Mouse (Mus musculus) olfactory bulb, adult 2 months (tissue): ENCODE data around the gene Emx1. TPM values are rescaled to one million over a fixed set of nuclear protein-coding genes. Genes with fewer than 3 reads are reported as not detected.
"Not testable (repeated sequence)": the region's sequence is repeated elsewhere in the genome, so short reads cannot be mapped to it uniquely, and the experiment has no call there.

Experiments
- H3K27ac ChIP-seq: fragments of 200-500 bp; 2 replicates; pipeline ENCODE4 v1.5.1; 2012; ENCODE audit warnings: low read depth, low read length; ENCODE audit not compliant: insufficient read depth
- H3K4me1 ChIP-seq: fragments of 200-500 bp; 2 replicates; pipeline ENCODE4 v1.6.1; 2012; ENCODE audit warnings: low read length; ENCODE audit not compliant: control insufficient read depth, insufficient read depth
- H3K4me3 ChIP-seq: fragments of 200-500 bp; 2 replicates; pipeline ENCODE4 v1.5.1; 2012; ENCODE audit warnings: mild to moderate bottlenecking, low read depth, low read length, moderate library complexity; ENCODE audit not compliant: insufficient read depth
- CTCF ChIP-seq: fragments of 200-500 bp; IDR thresholded peaks from 2 replicates; pipeline ENCODE4 v1.5.1; 2012; ENCODE audit warnings: low read depth, mild to moderate bottlenecking, low read length, moderate library complexity; ENCODE audit not compliant: insufficient read depth
- POLR2A ChIP-seq: fragments of 200-500 bp; IDR thresholded peaks from 2 replicates; pipeline ENCODE4 v1.6.1; 2012; ENCODE audit warnings: mild to moderate bottlenecking, low read depth, low read length, moderate library complexity; ENCODE audit not compliant: insufficient read depth
- WGBS: fragments of 180-500 bp; shearing (Covaris S2); methylation state at CpG from one replicate; pipeline ENCODE4 v1.1.7; 2018; 5-methylcytosine and 5-hydroxymethylcytosine counted together
- polyA plus RNA-seq: library from polyadenylated mRNA; stranded (reverse); fragments of >200 nt; gene quantifications from 2 replicates; pipeline ENCODE4 v1.2.4, GENCODE M21; 2012; ENCODE audit warnings: low replicate concordance; ENCODE audit not compliant: missing spikeins, insufficient read depth, insufficient read length

The Emx1 gene
- polyA plus RNA-seq, 1 experiment: not detected

DNA sequence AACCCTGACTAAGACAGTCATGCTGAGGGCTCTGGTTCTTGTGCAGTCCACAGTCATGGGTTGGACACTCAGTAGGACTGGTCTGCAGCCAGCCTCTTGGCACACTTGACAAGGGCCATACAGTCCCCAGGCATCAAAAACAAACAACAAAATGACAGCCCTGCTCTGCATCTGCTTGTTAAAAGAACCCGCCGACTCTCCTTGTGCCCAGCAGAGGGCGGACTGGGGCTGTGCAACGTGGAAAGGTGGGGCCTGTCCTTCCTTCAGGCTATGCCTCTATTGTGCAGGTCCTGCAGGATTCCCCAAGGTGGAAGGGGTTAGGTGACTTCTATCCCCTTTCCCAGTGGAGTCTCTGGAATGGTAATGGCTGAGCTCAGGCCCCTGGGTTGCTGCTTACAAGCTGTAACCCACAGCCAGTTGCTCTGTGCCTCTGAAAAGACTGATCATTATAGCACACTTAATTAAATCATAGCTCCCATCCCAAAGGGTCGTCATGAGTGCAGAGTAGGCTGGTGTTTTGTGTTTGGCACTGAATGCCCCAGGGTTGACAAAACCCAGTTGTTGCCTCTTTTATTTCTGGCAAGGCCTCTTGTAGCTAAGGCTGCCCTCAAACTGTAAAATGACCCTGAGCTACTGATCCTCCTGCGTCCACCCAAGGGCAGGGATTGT lies 28.0 kb upstream of the Emx1 start:
- 17% methylated on average over 6 of the region's 6 CpGs for WGBS

DNA sequence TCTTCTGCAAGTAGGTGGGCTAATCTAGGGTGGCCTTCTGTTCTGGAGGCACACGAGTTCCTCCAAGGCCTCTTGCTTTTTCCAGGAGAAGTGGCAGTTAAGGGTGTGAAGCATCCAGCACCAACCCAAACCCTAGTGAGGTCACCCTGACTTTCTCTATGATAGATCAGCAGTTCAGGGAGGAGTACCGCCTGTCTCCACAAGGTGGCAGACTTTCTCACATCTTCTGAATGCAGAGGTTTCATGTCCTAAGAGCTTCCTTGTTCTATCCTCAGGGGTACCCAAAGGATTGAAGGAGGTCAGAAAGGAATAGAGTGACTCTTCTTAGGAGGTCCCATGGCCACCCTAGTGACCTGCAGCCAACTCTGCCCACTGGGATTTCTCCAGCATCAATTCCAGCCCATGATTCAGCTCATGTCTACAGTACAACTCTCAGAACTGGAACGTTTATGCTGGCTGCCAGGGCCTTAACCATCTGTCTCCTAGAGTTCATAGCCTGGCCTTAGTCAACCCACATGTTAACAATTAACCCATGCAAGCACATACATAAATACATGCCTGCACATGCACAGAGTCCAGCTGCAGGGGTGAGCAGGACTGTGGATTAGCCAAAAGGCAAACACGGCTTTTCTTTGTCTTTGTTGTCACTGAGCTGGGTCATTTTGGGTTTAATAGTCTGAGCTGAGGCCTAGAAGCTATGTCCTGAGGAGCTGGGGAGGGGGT lies 26.9 kb upstream of the Emx1 start:
- 48% methylated on average over 4 of the region's 4 CpGs for whole genome bisulfite sequencing
- H3K4me3 ChIP-seq: no peak overlapping the region
- no peak for TF ChIP-seq POLR2A
- no peak for TF ChIP-seq CTCF
- peaks cover 3% of the 10 kb centered on the region; the same call in 1 of the 2 replicates for H3K4me1 ChIP-seq
- H3K27ac ChIP-seq: no peak overlapping the region

More for the DNA sequence above, 28.0 kb upstream of the Emx1 start:
- H3K4me3 ChIP-seq, H3K27ac ChIP-seq, H3K4me1 ChIP-seq: not testable (repeated sequence)
- peak; percentile 63 for TF ChIP-seq CTCF

- H3K4me1 ChIP-seq: 0 out of 2 replicates have a peak, but pooled peaks cover 2% of the 10 kb centered on the region
- H3K4me3 ChIP-seq: no peak overlapping the region
- WGBS: 27% methylated on average over 11 of the region's 11 CpGs
- TF ChIP-seq CTCF: no peak
- TF ChIP-seq POLR2A: no peak
- no peak overlapping the region for H3K27ac ChIP-seq
Measured at GRCm38 (mm10) chr6:85165440-85165921, 21.8 kb upstream of the Emx1 start.

- 88% methylated on average over 3 of the region's 3 CpGs for WGBS
- H3K4me3 ChIP-seq: no peak overlapping the region
Measured at GRCm38 (mm10) chr6:85179569-85179968, 7.7 kb upstream of the Emx1 start.

DNA sequence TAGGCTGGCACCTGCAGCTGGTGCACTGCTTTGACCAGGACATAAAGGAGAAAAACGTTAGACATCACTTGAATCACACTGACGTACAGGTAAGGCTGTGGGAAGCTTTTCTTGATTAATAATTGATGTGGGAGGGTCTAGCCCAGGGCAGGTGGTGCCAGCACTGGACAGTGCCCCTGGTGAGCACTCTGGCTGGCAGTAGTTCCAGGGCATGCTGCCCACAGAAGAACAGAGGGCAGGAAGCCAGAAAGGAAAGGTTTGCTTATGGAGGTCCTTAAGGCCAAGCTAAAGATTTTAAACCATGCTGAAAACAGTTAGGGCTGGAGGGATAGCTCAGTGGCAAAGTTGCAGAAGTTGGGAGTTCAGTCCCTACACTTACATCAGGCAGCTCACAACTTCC lies 7.2 kb upstream of the Emx1 start:
- H3K27ac ChIP-seq: no peak overlapping the region
- no peak for TF ChIP-seq POLR2A
- 68% methylated on average over 2 of the region's 2 CpGs for WGBS
- no peak overlapping the region for H3K4me3 ChIP-seq
- no peaks in the 10 kb centered on the region for H3K4me1 ChIP-seq

More at GRCm38 (mm10) chr6:85179569-85179968, 7.7 kb upstream of the Emx1 start:
- Histone ChIP-seq H3K4me1 (no peaks in the 10 kb centered on the region), H3K27ac (no peak overlapping the region)
- TF ChIP-seq POLR2A (no peak), CTCF (no peak)

DNA sequence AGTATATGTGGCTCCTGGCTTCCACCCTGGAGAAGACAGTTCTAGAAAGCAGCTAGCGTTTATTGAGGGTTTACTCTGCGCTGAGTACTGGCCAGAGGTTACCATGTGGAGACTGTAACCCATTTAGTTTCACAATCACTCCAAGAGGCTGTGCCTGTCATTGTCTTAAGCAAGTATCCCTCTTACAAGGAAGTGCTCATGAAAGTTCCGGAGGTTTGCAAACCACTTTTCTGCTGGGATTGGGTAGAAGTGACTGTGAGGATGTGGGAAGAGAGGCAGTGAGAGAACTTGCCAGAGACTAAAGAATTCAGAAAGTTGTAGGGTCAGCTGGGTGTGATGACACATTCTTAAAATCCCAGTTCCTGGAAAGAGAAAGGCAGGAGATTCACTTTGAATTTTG lies 3.3 kb upstream of the Emx1 start:
- TF ChIP-seq CTCF (no peak), POLR2A (no peak)
- Histone ChIP-seq H3K4me1 (peaks cover 17% of the 10 kb centered on the region), H3K27ac (no peak overlapping the region), H3K4me3 (no peak overlapping the region)
- WGBS: 88% methylated on average over 3 of the region's 3 CpGs

GRCm38 (mm10) chr6:85186033-85186743 lies 1.1 kb upstream of the Emx1 start:
- Histone ChIP-seq H3K4me3 (no peak overlapping the region), H3K4me1 (peaks cover 31% of the 10 kb centered on the region), H3K27ac (no peak overlapping the region)
- 11% methylated on average over 33 of the region's 33 CpGs for WGBS
- no peak for TF ChIP-seq CTCF
- TF ChIP-seq POLR2A: no peak

DNA sequence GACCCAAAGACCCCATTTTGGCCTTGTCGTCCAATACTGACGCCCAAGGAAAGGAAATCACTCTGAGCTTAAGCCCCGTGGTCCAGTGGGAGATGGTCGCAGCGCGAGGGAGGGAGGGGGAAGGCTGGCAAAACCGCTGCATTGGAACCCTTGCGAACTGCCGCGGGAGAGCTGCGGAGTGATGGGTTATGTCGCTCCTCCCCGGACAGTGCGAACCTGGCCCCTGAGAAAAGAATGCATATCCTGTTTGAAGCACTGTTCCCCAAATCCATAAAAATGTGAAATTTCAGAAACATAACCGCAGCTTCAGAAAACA lies 536 bp upstream of the Emx1 start:
- H3K4me3 ChIP-seq: no peak overlapping the region
- 9% methylated on average over 15 of the region's 15 CpGs for WGBS
- H3K27ac ChIP-seq: no peak overlapping the region
- TF ChIP-seq POLR2A: no peak
- TF ChIP-seq CTCF: no peak
- H3K4me1 ChIP-seq: peaks cover 31% of the 10 kb centered on the region
